Mouse (Mus musculus) heart, embryonic 16.5 days (tissue): ENCODE data around the gene Zdhhc13. TPM values are rescaled to one million over a fixed set of nuclear protein-coding genes. Genes with fewer than 3 reads are reported as not detected.

Experiments
- ATAC-seq: fragments of 200-750 bp; cut with Nextera tagmentation; replicated peaks from 2 replicates; pipeline ENCODE4 v1.8.0; 2017; ENCODE audit warnings: moderate number of reproducible peaks; ENCODE audit not compliant: insufficient read depth, low FRiP score; ENCODE audit errors: extremely low read depth
- H3K27ac ChIP-seq: fragments of 300-500 bp; sonication (generic); 2 replicates; pipeline ENCODE4 v1.5.1; 2014; ENCODE audit warnings: mild to moderate bottlenecking, low read length, control low read depth, moderate library complexity
- H3K27me3 ChIP-seq: fragments of 300-500 bp; sonication (generic); 2 replicates; pipeline ENCODE4 v1.6.1; 2014; ENCODE audit warnings: low read length, mixed read lengths; ENCODE audit not compliant: control insufficient read depth, insufficient read depth
- H3K36me3 ChIP-seq: fragments of 300-500 bp; sonication (generic); 2 replicates; pipeline ENCODE4 v1.6.1; 2014; ENCODE audit not compliant: control insufficient read depth, insufficient read depth
- H3K4me1 ChIP-seq: fragments of 300-500 bp; sonication (generic); 2 replicates; pipeline ENCODE4 v1.6.1; 2014; ENCODE audit warnings: low read length, mixed read lengths; ENCODE audit not compliant: control insufficient read depth, insufficient read depth
- H3K4me2 ChIP-seq: fragments of 300-500 bp; sonication (generic); 2 replicates; pipeline ENCODE4 v1.6.1; 2014; ENCODE audit warnings: low read depth, mild to moderate bottlenecking, control low read depth, low read length
- H3K4me3 ChIP-seq: fragments of 300-500 bp; sonication (generic); 2 replicates; pipeline ENCODE4 v1.5.1; 2014; ENCODE audit warnings: mild to moderate bottlenecking, control low read depth, low read length
- H3K9ac ChIP-seq: fragments of 300-500 bp; sonication (generic); 2 replicates; pipeline ENCODE4 v1.6.1; 2014; ENCODE audit warnings: low read length, control low read depth
- H3K9me3 ChIP-seq: fragments of 300-500 bp; sonication (generic); replicated peaks from 2 replicates; pipeline ENCODE4 v1.6.1; 2016; ENCODE audit warnings: low read length; ENCODE audit not compliant: control insufficient read depth
- WGBS: fragments of 180-500 bp; shearing (Covaris S2); extraction: QIAGEN DNeasy Blood & Tissue Kit; methylation state at CpG from one replicate; pipeline ENCODE4 v1.1.7; 2014; 5-methylcytosine and 5-hydroxymethylcytosine counted together
- polyA plus RNA-seq: library from polyadenylated mRNA; unstranded; fragments of >200 nt; fragmentation: Nextera tagmentation; extraction: Ambion mirVana; gene quantifications from 2 replicates; pipeline ENCODE4 v1.2.1, GENCODE M21; 2015

Zdhhc13 gene
- polyA plus RNA-seq, 1 experiment from 2014 or later, result 33.6 TPM

- Histone ChIP-seq H3K4me1 (peaks cover 11% of the 10 kb centered on the region), H3K27ac (peak overlapping the region; percentile 23), H3K9me3 (no peaks in the 10 kb centered on the region), H3K9ac (no peak overlapping the region), H3K27me3 (no peaks in the 10 kb centered on the region), H3K4me3 (no peak overlapping the region), H3K36me3 (peaks cover 62% of the 10 kb centered on the region), H3K4me2 (no peak overlapping the region)
- WGBS, result 81% methylated on average over 14 of the region's 14 CpGs
- no peak for ATAC-seq
Observed at GRCm38 (mm10) chr7:48875096-48875495, 86.3 kb downstream of the Zdhhc13 start.

DNA sequence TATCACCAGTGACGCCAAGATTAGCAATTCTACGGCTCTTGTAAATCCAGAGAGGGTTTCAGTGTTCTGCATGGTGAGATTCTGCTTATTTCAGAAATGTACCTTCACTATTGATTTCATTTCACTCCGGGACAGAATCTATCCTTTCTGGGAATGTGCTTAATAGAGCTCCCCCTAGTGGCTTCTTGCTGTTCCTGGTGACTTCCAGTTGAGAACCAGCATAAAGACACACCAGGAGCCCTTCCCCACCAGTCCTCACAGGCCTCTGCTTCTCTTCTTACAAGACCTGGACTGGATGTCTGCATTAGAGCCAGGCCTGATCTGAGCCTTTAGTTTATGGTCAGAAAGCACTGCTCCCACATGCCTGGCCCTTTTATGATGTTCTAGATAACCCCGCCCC is 87.7 kb downstream of the Zdhhc13 start:
- no peak for ATAC-seq
- peaks cover 52% of the 10 kb centered on the region for H3K36me3 ChIP-seq
- no peak overlapping the region for H3K9ac ChIP-seq
- H3K27ac ChIP-seq, result no peak overlapping the region
- peaks cover 13% of the 10 kb centered on the region for H3K4me1 ChIP-seq
- no peaks in the 10 kb centered on the region for H3K9me3 ChIP-seq
- H3K4me3 ChIP-seq, result no peak overlapping the region
- H3K4me2 ChIP-seq, result no peak overlapping the region
- H3K27me3 ChIP-seq, result no peaks in the 10 kb centered on the region
- WGBS, result 63% methylated on average over 4 of the region's 4 CpGs

Other genes starting within 250 kb of the Zdhhc13 start
- not detected in 2 replicates for gene Mrgprb2, start 230.9 kb upstream of the Zdhhc13 start, polyA plus RNA-seq
- gene Mrgprb3, start 145.2 kb upstream of the Zdhhc13 start, polyA plus RNA-seq, result not detected in 2 replicates
- gene Csrp3, start 59.0 kb downstream of the Zdhhc13 start, polyA plus RNA-seq, result 1,973 and 1,982 TPM in 2 replicates
- gene E2f8, start 92.6 kb downstream of the Zdhhc13 start, polyA plus RNA-seq, result 15.9 and 17.7 TPM in 2 replicates
- 33.9 and 34.2 TPM in 2 replicates for gene Nav2, start 119.7 kb downstream of the Zdhhc13 start, polyA plus RNA-seq